Mouse (Mus musculus): Measurements from ENCODE around the gene Lzts3. TPM values are rescaled to one million over a fixed set of nuclear protein-coding genes. Genes with fewer than 3 reads are reported as not detected.
"Not testable (repeated sequence)": the region's sequence is repeated elsewhere in the genome, so short reads cannot be mapped to it uniquely, and the experiment has no call there.

The Lzts3 gene
- 1 to 10 TPM; 9.4 to 9.5 TPM for total RNA-seq (2021)
- long read RNA-seq, experiment 1, full-length matches to known transcripts, result 1 of 12 reads
- long read RNA-seq, experiment 1, partial matches to known transcripts, result 0 of 12 reads
- long read RNA-seq, experiment 1, other reads (novel, unspliced or antisense), result 11 of 12 reads
- long read RNA-seq, experiment 2, full-length matches to known transcripts, result 1 of 4 reads
- long read RNA-seq, experiment 2, partial matches to known transcripts, result 0 of 4 reads
- long read RNA-seq, experiment 2, other reads (novel, unspliced or antisense), result 3 of 4 reads

DNA sequence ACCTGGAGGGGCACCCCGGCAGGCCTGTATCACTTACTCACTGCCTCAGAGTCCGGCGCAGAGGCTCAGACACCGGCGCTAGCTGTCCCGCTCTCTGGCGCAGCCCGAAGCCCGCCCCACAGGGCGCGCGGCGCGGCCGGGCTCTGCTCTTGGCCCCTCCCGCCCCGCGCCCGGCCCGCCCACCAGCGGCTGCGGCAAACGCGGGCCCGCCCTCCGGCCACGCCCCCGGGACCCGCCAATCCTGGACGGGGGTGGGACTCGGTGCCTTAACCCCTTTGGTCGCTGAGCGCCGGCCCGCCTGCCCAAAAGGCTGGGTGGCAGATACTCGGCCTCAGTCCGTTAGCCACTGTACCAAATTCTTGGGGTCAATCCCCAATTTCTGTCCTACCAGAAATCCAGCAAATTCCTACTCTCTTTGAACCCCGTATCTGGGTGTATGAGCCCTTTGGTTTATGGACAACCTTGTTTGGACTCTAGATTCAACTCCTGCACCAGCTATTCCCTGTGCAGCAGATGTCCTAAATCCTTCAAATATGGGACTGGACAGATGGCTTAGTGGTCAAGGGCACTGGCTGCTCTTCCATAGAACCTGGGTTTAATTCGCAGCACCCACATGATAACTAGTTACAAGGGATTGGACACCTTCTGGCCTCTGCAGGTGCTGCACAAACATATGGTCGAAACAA lies at the start of gene Lzts3:
Gene Lzts3, minus strand, starts transcription at position 120 of the 686 bp plus-strand sequence.
- peak; percentile 99 for DNase-seq

- no peak for DNase-seq
Observed at GRCm38 (mm10) chr2:130689011-130689410, 46.4 kb upstream of the Lzts3 start.

GRCm38 (mm10) chr2:130685426-130685825 lies 42.8 kb upstream of the Lzts3 start:
- DNase-seq, result no peak

DNA sequence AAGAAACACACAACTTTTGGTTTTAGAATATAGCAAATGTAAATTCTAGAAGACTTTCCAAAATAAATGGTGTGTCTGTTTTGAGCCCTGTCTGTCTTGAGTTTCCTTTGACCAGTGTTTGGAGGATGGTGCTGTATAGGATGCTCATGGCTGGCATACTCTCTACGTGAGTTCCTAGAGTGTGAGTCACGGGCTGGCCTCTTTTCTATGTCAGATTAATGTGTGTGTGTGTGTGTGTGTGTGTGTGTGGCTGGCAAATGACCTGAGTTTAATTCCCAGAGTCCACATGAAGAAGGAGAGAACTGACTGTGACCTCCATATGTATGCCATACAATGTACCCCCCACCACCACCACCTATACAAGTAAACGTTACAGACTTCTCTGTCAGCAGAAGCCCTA lies 38.9 kb upstream of the Lzts3 start:
- no peak for DNase-seq

- no peak for DNase-seq
Observed at GRCm38 (mm10) chr2:130679899-130680298, 37.3 kb upstream of the Lzts3 start.

DNA sequence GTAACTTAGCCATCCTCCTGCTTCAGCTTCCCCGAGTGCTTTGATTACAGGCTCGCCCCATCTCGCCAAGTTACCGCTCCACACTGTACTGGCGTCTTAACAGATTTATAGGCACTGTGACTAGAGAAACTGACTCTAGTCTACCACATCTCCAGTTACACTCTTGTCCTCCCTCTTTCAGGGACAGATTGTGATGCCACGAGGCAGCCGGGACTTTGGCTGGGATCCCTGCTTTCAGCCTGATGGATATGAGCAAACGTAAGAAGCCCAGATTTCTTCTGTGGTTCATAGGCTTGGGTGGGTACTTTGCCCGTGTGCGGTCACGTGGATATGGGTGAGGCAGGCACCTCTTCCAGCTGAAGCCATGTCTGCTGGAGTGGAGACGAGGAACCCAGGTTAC lies 36.6 kb upstream of the Lzts3 start:
- DNase-seq, result no peak

GRCm38 (mm10) chr2:130677211-130677610 lies 34.6 kb upstream of the Lzts3 start:
- DNase-seq, result peak; percentile 47

DNA sequence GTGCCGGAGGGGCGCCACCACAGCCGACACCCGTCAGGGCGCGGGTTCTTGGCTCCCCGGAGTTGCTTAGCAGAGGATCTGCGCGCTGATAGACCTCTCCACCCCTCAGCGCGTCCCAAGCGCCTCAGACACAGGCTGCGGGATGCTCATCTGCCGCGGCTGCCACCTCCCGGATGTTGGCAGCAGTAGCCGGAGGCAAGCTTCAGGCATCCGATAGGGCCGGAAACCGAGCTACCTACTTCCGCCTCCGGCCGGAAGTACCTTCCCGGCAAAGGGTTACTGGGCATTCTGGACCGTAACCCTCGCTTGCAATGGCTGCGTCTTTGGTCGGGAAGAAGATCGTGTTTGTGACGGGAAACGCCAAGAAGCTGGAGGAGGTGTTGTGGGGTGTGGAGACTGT lies 25.0 kb upstream of the Lzts3 start, which contains the start of gene Itpa:
Gene Itpa, plus strand, starts transcription at position 52 of the 400 bp plus-strand sequence.
- DNase-seq, result peak; percentile 90

GRCm38 (mm10) chr2:130664102-130664701 lies 21.6 kb upstream of the Lzts3 start, which contains the start of gene Ddrgk1:
Gene Ddrgk1, minus strand, starts transcription at chr2:130664659.
- peak; percentile 94 for DNase-seq

DNA sequence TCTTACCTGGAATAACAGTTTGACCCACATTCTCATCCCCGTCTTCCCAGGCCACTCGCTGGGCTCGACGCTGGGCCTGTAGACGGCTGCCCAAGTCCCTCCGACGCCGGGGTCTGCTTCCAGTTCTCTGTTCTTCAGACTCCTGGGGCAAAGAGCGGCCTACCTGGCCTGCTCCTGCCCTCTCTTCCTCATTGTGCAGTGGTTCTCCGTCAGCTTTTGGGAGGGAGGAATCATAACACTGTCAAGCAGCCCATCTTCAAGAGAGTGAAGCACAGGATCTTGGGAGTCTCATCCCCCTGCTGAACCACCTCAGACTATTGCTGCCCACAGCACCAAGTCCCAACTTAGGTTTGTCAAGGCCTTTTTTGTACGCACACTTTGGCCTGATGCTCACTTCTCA lies 20.7 kb upstream of the Lzts3 start:
- no peak for DNase-seq

DNA sequence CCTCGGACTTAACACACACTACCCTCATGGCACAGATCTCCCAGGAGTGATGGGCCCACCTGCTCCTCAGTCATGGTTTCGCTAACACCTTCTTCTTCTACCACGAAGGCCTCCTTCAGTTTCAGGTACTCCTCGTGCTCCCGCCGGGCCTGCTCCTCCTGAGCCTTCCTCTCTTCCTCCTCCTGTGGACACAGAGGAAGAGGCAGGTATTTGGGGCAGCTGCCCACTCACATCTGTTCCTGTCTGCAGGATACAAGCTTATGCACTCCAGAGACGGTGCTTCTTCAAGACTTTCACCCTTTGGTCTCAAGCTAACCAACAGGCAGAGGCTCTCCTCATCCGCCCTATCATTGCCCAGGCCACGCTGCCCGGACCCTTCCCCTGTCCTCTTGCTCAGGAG lies 15.9 kb upstream of the Lzts3 start:
- DNase-seq, result no peak

GRCm38 (mm10) chr2:130657541-130657940 lies 14.9 kb upstream of the Lzts3 start:
- DNase-seq, result no peak

- no peak for DNase-seq
Observed at GRCm38 (mm10) chr2:130656536-130656935, 13.9 kb upstream of the Lzts3 start.

- DNase-seq, result no peak
Observed at GRCm38 (mm10) chr2:130655660-130656339, 13.2 kb upstream of the Lzts3 start.

- DNase-seq, result no peak
Observed at GRCm38 (mm10) chr2:130653760-130654159, 11.2 kb upstream of the Lzts3 start.

- DNase-seq, result no peak
Observed at GRCm38 (mm10) chr2:130653303-130653702, 10.7 kb upstream of the Lzts3 start.

GRCm38 (mm10) chr2:130649028-130649427 lies 6.4 kb upstream of the Lzts3 start:
- DNase-seq, result not testable (repeated sequence)

GRCm38 (mm10) chr2:130645198-130645597 lies 2.6 kb upstream of the Lzts3 start:
- no peak for DNase-seq

GRCm38 (mm10) chr2:130642197-130642660 lies 374 bp downstream of the Lzts3 start:
- DNase-seq, result no peak

GRCm38 (mm10) chr2:130641351-130642025 lies 1.1 kb downstream of the Lzts3 start:
- no peak for DNase-seq

GRCm38 (mm10) chr2:130639276-130639675 lies 3.3 kb downstream of the Lzts3 start:
- no peak for DNase-seq

GRCm38 (mm10) chr2:130638101-130638611 lies 4.4 kb downstream of the Lzts3 start:
- peak; percentile 39 for DNase-seq

Data from adrenal gland, postnatal 10 days (tissue).